Mouse (Mus musculus): ENCODE measurements at regions not wholly inside any gene's neighbourhood (a gene's known extent, or its start where the extent isn't known, plus 50 kb on each side); places are given as distances from the start of the nearest gene placed in this dataset.
"Not testable (repeated sequence)": the region's sequence is repeated elsewhere in the genome, so short reads cannot be mapped to it uniquely, and the experiment has no call there.

GRCm38 (mm10) chr3:38320998-38321397 lies 163.6 kb downstream of the Ankrd50 start:
- no peak for DNase-seq (ENCODE audit: low read depth, low spot score)

GRCm38 (mm10) chr3:38312834-38313233 lies 171.8 kb downstream of the Ankrd50 start:
- no peak for DNase-seq (ENCODE audit: low read depth, low spot score)

GRCm38 (mm10) chr3:38312121-38312520 lies 172.5 kb downstream of the Ankrd50 start:
- DNase-seq (ENCODE audit: low read depth, low spot score) = no peak

- DNase-seq (ENCODE audit: low read depth, low spot score) = no peak
Measured at GRCm38 (mm10) chr3:38299898-38300751, 184.5 kb downstream of the Ankrd50 start.

- peak; percentile 41 for DNase-seq (ENCODE audit: low read depth, low spot score)
Measured at GRCm38 (mm10) chr3:38299236-38299897, 185.3 kb downstream of the Ankrd50 start.

GRCm38 (mm10) chr3:38297499-38297898 lies 187.1 kb downstream of the Ankrd50 start:
- DNase-seq (ENCODE audit: low read depth, low spot score) = peak; percentile 83

- DNase-seq (ENCODE audit: low read depth, low spot score) = no peak
Measured at GRCm38 (mm10) chr3:38289062-38289461, 195.6 kb downstream of the Ankrd50 start.

- peak; percentile 96 for DNase-seq (ENCODE audit: low read depth, low spot score)
Measured at GRCm38 (mm10) chr3:38283687-38284124, 200.9 kb downstream of the Ankrd50 start.

- DNase-seq (ENCODE audit: low read depth, low spot score) = no peak
Measured at GRCm38 (mm10) chr3:38282891-38283290, 201.8 kb downstream of the Ankrd50 start.

- DNase-seq (ENCODE audit: low read depth, low spot score) = no peak
Measured at GRCm38 (mm10) chr3:38281683-38282082, 203.0 kb downstream of the Ankrd50 start.

- DNase-seq (ENCODE audit: low read depth, low spot score) = no peak
Measured at GRCm38 (mm10) chr3:38280876-38281275, 203.8 kb downstream of the Ankrd50 start.

GRCm38 (mm10) chr3:38280105-38280504 lies 204.5 kb downstream of the Ankrd50 start:
- DNase-seq (ENCODE audit: low read depth, low spot score) = no peak

- peak; percentile 95 for DNase-seq (ENCODE audit: low read depth, low spot score)
Measured at GRCm38 (mm10) chr3:38276948-38277504, 207.6 kb downstream of the Ankrd50 start.

- peak; percentile 68 for DNase-seq (ENCODE audit: low read depth, low spot score)
Measured at GRCm38 (mm10) chr3:38275321-38275720, 209.3 kb downstream of the Ankrd50 start.

- no peak for DNase-seq (ENCODE audit: low read depth, low spot score)
Measured at GRCm38 (mm10) chr3:38270742-38271141, 213.9 kb downstream of the Ankrd50 start.

GRCm38 (mm10) chr3:38268226-38268625 lies 216.4 kb downstream of the Ankrd50 start:
- no peak for DNase-seq (ENCODE audit: low read depth, low spot score)

- DNase-seq (ENCODE audit: low read depth, low spot score) = no peak
Measured at GRCm38 (mm10) chr3:38263261-38264141, 221.1 kb downstream of the Ankrd50 start.

GRCm38 (mm10) chr3:38261326-38262075 lies 223.1 kb downstream of the Ankrd50 start:
- no peak for DNase-seq (ENCODE audit: low read depth, low spot score)

- not testable (repeated sequence) for DNase-seq (ENCODE audit: low read depth, low spot score)
Measured at GRCm38 (mm10) chr3:38259223-38259622, 225.4 kb downstream of the Ankrd50 start.

- DNase-seq (ENCODE audit: low read depth, low spot score) = no peak
Measured at GRCm38 (mm10) chr3:38257843-38258290, 226.8 kb downstream of the Ankrd50 start.
